Mouse (Mus musculus) ES-Bruce4 (cell line): ENCODE results near the gene Klra10.

Experiments used
- CTCF ChIP-seq: IDR thresholded peaks from one replicate; pipeline ENCODE4 v1.8.1; 2011; ENCODE audit warnings: low read depth, low read length
- EP300 ChIP-seq: IDR thresholded peaks from 2 replicates; pipeline ENCODE4 v1.6.1; 2011; ENCODE audit warnings: low read depth, low read length; ENCODE audit not compliant: insufficient read depth

DNA sequence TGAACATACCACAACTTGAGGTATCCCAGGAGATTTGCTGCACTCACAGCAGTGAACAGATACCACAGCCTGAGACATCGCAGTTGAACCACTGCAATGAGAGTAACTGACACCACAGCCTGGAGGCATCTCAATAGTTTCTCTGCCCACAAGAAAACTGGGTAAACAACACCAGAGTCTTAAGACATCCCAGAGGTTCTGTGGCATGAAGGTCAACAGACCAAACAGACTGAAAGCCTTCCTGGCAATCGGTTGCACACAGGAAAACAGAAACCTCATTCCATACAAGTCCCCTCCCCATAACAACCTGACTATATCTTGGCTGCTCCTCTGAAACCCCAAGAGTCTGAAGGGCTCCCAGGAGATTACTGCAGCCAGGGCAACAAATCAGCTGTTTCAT is 26.4 kb downstream of the Klra10 start:
- TF ChIP-seq EP300 (no peak), CTCF (no peak)
